Mouse (Mus musculus): Measurements from ENCODE around the gene Boll.
"Not testable (repeated sequence)": the region's sequence is repeated elsewhere in the genome, so short reads cannot be mapped to it uniquely, and the experiment has no call there.

Gene Boll

DNA sequence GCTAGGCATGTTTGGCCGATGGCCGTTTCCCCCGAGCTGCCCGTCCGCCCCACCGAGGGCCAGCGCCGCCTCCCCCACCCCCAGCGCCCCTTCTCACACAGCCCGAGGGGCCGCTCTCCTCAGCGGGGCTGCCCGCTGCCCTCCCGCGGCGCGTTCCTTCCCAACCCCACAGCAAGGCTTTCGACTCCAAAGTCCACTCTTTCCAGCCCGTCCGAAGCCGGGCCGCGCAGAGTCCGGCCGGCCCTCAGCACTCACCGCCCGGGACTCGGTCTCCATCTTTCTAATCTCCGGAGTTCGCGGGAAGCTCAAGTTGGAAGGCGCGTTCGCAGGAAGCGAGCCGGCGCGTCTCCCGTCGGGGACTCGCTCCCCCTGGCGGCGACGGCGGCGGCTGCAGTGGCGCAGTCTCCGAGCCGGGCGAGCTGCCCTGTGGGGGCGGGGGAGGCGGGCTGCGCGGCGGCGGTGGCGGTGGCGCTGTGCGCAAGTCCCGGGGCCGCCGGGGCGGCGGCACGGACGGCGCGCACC lies at the start of gene Boll:
Boll (minus strand) TSS at position 426 of the 522 bp plus-strand sequence.
- DNase-seq: peak; percentile 12 to 46

DNA sequence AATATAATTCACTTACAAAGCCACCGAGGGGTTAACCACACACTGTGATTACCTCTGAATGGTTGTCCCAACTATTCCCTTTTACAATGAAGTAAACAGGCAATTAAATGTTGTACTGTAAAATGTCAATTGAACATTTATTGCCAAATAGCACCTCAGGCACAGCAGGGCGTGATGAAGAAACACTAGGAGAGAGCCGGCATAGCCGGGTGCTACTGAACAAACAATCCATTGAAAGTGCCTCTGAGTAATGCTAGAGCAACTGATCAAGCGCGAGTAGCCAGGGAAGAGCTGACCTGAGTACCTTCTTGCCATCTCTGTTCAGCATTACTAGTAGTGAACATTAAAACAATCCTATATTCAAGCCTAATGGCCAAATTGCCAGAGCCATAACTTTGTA lies 49.3 kb upstream of the Boll start:
- no peak for DNase-seq

DNA sequence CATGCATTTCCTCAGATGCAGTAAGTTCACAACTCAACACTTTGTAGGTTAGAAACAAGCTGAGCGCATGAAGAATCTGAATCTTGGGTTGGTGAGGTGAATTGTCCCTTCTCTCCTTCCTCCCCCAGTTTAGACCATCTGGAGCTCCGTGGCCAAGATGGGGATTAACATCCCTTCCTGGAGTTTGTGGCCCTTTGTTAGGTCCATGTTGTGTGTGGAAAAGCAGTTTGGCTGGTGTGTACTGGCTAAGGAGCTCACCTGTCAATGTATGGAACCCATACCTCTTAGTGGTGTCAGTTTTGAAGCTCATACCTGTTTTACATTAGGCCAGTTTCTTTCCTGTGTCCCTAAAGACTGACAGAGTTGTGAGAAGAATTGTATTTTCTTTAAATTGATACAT lies 47.8 kb upstream of the Boll start:
- DNase-seq: no peak

DNA sequence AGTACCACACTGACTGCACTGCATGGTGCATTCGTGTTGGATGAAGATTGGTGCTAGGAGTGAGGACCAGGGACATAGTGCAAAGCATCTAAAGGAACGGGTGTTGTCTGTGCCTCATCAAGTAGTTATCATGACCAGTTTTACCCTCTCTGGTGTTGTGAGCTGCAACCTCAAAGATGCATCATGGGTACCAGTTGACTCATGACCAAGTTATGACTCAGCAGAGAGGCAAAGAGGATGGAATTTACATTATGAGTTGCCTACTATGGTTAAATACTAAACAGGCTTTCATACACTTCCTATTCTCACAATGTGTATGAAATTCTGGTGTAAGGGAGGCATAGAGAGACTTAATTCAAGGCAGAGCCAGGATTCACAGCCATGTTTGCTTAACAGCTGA lies 47.4 kb upstream of the Boll start:
- DNase-seq: no peak

DNA sequence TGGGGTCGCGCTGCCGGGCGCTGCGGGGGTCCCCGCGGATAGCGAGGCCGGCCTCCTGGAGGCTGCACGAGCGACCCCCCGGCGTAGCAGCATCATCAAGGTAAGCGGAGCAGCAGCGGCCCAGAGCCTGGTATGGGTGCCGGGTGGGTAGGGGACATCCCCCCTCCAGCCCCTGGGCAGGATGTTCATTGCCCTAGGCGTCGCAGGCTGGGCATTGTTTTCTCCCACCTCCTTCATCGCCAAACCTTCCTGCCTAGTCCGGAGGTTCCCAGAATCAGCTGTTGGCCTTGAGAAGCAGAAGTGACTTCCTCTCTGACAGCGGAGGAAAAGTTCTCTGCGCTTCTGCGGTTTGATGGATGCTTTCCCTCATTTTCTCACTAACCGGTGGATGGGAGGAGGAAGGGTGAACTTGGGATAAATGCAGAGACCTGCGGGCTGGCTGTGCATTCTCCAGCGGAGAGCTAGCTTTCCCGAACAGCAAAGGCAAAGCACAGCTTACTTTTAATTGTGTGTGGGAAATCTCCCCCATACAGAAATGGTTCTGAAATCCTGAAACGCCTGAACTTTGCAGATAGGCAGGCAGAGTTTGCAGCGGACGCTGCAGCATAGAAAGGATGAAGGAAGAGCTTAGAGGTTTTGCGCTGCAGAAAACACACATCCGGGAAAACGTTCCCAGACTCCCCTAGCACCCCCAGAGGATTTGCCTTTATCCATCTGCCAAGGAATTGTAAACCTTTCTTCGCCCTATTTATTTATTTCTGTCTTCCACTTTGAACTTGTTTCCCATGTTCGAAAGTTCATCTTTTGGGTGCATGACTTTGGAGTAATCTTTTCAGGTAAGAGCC lies 43.5 kb upstream of the Boll start:
- peak in 1 of 2 experiments; percentile 18 for DNase-seq

DNA sequence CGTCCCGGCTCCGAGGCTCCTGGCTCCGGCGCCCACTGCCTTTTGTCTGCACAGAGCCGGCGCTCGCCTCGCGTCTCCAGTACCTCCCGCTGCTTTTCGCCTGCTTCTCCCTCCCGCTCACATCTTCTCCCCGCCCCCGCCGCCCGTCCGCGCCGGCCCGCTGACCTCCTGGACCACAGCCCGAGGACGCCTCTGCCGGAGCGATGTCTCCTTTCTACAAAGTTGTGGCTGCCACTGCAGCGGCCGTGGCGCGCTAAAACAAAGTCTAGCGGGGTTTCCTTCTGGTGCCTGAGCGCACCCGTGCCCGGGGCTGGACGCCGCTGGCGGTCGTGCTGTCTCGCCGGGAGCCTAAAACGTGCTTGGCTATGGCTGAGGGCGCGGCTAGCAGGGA lies 42.7 kb upstream of the Boll start:
- peak in 1 of 2 experiments; percentile 73 for DNase-seq

DNA sequence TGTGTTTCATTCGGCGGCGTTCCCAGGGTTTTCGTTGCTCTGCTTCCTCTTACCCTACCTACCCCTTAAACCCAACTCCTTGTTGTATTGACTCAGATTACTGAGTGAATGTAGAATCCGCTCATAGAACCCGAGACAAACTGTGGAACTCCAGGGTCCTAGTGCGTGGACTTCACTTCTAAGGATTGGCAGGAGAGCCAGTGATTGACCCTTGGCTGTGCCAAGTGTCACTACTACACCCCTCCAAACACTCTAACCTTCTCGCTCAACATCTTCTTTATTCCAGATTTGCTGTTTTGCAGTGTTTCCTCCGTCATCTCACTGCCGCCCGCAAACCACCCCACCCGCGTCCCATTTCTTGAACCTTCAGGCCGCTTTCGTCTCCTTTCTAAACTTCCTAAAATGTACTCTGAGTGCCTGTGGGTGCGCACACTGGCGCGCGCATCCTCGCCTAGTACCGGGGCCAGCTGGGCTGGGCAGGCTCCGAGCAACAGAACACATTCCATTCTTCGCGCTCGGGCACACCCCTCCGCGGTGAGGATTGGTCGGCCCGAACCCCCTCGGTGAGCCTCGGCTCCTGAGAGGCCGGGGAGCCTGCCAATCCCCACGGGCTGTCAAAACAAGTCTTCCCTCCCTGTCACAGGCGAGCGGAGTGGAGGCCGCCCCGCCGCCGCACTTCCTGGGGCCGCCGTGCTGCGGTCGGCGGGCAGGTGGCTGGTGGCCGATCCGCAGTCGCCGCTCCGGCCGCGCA lies 42.2 kb upstream of the Boll start, which contains the start of gene Plcl1:
Plcl1 (plus strand) TSS at position 650 of the 751 bp plus-strand sequence.
- DNase-seq: peak; percentile 93 to 95

DNA sequence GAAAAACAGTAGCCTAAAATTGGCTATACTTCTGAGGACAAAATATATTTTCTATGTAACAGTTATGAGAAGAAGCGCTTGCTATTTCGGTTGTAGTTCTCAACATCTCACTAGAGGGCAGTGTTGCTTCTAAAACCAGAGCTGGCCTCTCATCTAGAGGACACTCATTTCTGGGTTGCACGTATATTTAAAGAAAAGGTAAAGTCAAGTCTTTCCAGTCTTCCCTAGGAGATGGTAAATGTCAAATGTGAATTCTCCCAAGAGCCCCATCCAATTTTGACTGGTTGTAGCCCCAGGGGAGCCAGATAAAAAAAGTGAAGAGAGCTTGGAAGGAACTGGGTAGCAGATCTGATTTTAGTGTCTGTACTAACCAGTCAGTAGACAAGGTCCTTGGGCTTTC lies 41.2 kb upstream of the Boll start:
- DNase-seq: peak; percentile 70 to 73

DNA sequence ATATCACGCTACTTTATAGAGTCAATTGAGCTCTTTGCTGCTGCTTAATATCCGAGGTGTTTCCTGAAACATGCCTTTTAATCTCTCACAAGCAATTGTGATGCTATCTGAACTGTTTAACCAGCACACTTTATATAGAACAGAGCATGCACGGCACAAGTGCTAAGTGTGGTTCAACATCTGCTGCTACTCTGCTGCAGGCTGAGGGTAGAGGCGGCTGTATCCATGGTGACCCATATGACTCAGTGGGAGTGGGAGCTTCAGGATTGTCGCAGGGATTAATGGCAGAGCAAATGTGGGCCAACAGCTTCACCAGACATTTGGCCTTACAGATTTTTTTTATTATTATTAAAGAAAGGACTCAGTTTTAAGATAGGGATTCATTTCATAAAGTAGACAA lies 36.6 kb upstream of the Boll start:
- DNase-seq: no peak

DNA sequence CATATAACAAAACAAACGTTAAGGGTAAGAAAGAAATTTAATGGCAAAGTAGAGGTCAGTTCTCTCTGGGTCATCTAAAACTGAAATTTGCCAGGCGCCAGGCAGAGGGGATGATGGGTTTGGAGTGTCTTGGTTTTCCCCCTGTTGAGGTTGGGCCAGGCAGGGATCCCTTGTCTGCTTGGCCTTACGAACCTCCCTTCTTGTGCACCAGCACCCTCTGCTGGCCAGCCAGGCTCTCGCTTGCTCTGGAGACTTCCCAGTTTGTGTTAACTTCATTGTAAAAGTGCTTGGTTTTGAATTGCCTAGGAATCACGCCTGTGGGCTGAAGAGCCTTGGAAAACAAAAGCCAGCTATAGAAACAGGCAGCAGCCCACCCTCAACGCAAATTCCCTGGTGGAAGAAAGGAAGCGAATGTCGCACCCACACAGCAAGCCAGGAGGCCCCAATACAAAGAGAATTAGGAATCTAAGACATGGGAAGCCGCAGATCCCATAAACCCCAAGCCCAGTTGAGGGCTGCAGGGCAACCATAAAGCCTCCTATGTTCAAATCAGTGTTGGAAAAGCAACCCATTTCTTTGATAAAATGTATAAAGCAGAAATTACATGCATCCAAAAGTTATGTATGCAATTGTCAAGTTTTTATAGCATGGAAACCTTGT lies 20.0 kb upstream of the Boll start:
- DNase-seq: peak; percentile 74 to 76

DNA sequence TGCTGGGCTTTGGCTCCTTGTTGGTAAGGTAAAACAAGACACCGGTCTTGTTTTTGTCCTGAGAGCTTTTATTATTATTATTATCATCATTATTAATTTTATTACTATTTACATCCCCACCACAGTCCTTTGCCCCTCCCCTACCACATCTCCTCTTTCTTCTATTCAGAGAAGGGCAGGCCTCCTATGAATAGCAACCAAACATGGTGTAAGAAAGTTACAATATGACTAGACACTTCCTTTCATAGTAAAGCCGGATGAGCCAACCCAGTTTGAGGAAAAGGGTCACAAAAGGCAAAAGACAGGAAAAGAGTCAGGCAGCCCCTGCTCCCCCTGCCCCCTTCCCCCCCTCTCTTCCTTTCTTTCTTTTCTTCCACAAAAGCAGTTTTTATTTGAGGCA lies 17.3 kb upstream of the Boll start:
- DNase-seq: no peak

DNA sequence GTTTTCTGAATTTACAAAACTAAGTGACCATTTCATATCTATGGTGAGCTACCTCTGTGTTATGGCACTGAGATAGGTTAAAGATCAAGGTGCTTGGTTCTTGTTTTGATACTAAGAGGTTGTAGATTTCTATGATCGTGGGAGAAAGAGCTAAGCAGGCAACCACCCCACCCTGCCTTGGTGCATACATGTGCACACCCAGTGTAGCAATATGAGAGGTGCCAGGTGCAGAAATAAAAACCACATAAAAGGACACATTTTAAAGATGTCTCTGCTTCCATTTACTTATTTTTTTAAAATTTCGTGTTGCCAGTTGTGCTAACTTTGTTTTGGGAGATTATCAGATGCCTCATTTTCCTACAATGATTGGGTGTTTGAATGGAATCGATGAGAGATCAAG lies 9.4 kb upstream of the Boll start:
- no peak for DNase-seq

DNA sequence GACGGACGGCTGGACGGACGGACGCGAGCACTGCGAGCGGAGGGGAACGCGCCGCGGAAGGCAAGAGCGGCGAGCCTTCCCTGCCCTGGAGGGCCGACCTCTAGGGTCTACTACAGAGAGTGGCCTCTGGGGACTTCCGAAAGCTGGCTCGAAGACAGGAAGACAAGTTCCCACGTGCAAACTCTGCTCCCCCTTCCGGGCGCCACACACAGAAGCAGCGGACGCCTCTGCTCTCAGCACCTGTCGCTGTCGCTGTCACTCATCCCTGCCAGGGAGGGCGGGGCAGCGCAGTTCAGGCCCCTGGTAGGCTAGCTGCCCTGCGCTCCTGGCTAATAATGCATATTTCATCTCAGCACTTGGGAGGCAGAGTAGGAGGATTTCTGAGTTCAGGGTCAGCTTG lies 317 bp upstream of the Boll start:
- peak; percentile 3 for DNase-seq

DNA sequence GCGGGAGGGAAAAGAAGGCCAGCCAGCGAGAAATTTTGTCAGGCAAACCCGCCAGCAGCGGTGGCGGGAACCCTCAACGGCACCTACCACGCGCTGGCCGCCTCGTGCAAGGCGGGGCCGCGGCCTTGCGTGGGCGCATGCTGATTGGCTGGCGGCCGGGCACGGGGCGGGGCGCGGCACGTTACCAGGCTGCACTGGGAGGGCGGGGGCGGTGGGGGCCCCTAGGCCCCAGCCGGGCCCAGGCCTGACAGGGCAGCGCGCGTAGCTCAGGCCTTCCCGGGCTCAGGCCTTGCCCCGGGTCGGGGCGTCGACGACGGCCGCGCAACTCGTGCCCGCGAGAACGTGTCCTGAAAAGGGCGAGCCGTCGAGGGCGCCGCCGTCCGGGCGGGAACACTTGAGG lies 635 bp downstream of the Boll start:
- DNase-seq: no peak

DNA sequence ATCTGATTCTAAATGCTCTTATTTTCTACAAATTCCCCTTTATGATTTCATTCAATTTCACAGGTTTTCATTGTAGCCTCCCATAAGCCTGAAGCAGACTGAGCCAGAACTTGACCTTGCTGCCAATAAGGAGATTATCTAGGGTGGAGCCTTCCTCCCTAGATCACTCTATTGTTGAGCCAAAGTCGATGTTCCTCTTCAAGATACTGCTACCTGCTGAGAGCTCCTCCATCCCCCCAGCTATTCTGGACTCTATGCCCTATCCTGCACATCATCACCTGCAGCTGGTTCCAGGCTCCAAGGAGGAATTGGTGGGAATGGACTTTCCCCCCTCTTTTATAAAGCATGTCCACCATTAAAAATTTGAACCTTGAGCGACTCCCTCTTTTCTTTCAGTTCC lies 11.4 kb downstream of the Boll start:
- not testable (repeated sequence) for DNase-seq

DNA sequence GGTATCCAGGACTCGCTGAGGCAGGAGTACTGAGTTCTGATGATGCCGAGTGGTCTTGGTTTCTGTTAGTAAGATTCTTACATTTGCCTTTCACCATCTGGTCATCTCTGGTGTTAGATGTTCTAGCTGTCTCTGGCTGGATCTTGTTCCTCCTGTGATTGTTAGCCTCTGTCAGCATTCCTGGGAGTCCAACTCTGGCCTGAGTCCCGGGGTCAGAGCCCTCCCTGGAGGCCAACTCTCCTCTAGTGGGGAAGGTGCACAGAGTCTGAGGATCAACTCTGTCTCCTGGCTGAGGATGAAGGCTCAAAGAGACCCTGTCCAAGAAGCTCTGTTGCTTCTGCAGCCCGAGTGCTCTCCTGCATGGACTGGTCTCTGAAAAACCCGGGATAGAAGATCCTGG lies 37.8 kb downstream of the Boll start:
- DNase-seq: not testable (repeated sequence)

DNA sequence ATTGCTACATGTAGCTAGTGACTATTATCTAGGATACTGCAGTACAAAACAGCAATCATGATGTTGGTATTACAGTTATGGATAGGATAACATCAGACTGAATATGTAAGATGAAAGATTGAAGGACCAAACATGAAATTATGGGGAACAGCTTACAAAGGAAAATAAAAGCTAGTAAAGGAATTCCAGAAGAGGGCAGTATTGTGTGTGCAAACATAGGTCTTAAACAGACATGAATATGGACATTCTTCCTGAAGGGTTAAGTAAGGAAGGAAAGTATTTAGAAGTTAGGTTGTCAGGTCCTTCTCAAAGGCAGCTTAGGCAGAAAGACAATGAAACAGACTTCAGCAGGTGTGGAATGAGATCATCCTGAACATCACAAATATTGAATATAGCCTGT lies 62.2 kb downstream of the Boll start:
- DNase-seq: no peak

DNA sequence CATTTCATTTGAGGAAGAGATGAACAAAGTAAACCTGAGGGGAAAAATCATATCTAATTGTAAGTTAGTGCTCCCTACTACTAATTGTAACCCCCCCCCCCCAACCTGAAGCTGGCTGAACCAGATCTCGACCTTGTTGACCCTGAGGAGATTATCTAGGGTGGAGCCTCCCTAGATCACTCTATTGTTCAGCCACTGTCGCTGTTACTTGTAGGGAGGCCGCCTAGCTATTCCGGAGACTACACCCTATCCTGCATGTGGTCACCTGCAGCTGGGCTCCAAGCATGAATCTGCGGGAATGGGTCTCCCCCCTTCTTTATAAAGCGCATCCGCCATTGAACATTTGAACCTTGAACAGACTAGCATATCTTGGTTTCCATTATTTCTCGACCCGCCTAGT lies 84.2 kb downstream of the Boll start:
- DNase-seq: no peak

DNA sequence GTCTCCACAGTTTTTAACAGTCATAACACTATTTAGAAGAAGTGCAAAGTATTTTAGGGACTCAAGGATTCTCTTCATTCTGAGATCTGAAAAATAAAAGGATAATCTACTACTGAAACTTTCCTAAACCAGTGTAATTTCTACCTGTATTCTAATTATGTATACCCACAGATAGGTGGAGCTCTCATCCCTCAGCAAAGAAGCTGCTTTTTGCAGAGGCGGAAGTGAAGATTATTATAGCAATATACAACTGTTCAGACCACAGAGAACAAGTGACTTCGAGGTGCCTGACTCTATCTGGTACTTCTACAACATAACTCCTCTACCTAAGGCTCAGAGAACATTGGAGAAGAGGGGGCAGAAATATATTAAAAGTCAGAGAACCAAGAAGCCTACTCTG lies 97.8 kb downstream of the Boll start:
- no peak for DNase-seq

DNA sequence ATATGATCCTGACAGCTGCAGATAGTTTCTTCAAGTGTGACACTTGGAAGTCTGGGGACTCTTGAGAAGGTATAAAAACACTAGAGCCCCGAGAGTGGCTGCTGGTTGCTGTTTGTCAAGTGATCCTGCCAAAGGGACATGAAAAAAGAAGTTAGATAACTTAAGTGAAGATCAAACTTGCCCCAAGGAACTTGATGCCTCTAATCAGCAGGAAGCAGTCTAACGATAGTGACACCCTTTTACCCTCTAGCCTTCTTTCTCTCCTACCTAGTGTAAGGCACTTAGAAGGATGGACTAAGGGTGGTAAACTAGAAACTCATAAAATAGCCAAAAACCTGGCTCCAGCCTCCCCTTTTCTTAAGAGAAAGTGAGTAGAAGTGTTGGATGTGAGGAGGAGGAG lies 98.9 kb downstream of the Boll start:
- no peak for DNase-seq

DNA sequence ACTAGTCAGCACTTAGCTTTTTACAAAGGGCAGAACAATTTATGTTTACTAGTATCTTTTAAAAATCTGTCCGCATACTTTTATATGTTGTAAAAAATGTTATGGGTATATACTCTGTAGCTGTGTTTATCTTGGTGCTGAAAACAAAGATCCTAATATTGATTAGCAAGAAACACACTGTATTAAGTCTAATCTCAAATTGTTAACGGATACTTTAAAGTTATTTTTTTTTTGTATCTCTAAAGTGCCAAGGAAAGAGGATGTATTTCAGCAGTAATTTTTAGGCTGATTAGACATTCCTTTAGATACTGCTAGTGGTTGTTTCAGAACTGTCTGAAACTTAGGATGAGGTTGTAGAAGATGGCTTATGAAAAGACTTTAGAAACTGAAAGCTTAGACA lies 116.9 kb downstream of the Boll start:
- no peak for DNase-seq

DNA sequence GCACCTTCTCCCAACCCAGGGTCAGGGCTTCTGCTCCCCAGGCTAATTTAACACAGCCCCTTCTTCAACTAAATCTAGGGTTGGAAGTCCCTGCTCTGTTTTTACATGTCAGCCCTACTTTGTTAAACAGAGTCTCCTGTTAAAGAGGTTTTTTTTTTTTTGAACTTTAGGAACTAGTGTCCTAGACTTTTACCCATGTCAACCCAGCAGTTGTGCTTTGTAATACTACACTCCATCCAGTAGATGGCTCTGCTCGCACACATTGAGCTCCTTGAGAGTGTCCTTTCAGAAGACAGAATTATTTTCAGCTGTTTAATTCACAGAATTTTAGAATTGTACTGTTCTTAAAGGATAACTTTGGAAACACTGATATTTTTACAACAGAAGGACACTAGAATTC lies 124.0 kb downstream of the Boll start:
- DNase-seq: peak; percentile 44 to 56

DNA sequence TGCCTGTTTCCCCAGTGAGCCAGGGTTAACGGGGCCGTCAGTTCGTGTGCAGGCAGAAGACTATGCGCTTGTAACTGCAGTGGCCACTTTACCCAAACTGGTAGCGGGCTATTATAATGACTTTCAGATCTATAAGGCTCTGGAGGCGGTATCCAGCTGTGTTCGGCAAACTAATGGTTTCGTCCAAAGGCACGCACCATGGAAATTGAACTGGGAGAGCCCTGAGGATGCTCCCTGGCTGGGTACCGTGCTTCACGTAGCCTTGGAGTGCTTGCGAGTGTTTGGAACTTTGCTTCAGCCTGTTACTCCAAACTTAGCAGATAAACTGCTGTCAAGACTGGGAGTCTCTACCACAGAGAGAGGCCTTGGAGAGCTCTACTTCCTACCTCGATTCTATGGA lies 124.8 kb downstream of the Boll start:
- peak in 1 of 2 experiments; percentile 21 for DNase-seq

Data from cerebellum, adult 18-20 months (tissue).